Mouse (Mus musculus): ENCODE data around the gene Mmadhc.

DNA sequence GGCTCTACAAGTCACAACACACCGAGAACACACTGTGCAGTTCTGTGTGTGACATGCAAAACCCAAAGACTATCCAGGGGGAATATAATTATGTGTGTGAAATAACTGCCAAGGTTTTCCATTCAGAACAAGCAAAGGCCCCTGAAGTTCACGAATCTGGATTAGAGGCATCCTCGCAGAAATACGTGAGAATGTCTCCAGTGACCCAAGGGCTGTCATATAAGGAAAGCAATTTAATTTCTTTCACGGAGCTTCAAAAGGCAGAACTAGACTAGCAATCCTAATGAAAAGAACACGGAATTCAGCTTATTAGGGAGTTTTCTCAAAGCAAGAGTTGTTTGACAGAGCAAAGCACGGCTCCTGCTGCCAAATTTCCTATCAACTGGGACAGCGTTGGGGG, 63.1 kb downstream of the Mmadhc start:
- TF ChIP-seq CTCF (IDR thresholded peaks at IDR 0.05; ENCODE audit: low read depth, low read length), result no peak
- no peak for TF ChIP-seq POLR2A (IDR thresholded peaks at IDR 0.05; ENCODE audit: extremely low read depth, insufficient read depth, low read length)

All from liver, adult 2 months (tissue).